Mouse (Mus musculus) cerebellum, postnatal 4 days (tissue): ENCODE results near the gene Hspg2.
"Not testable (repeated sequence)": the region's sequence is repeated elsewhere in the genome, so short reads cannot be mapped to it uniquely, and the experiment has no call there.

ENCODE experiments used
- DNase-seq, 2 experiments: peaks; one replicate each; pipeline ENCODE4 v3.0.0; 2022; ENCODE audit warnings: low spot score in 2 of 2, mixed read lengths in 1 of 2

The Hspg2 gene

GRCm38 (mm10) chr4:137574469-137574868 lies 105.9 kb downstream of the Hspg2 start, which contains the start of gene Ldlrad2:
Gene Ldlrad2 (minus strand): TSS chr4:137574569.
- DNase-seq: no peak

- DNase-seq: no peak
Measured at GRCm38 (mm10) chr4:137577486-137577885, 108.9 kb downstream of the Hspg2 start.

GRCm38 (mm10) chr4:137578181-137578845 lies 109.7 kb downstream of the Hspg2 start:
- peak; percentile 41 to 61 for DNase-seq

- DNase-seq: no peak
Measured at GRCm38 (mm10) chr4:137579789-137580188, 111.2 kb downstream of the Hspg2 start.

- no peak for DNase-seq
Measured at GRCm38 (mm10) chr4:137580299-137580698, 111.7 kb downstream of the Hspg2 start.

- DNase-seq: no peak
Measured at GRCm38 (mm10) chr4:137581815-137582214, 113.2 kb downstream of the Hspg2 start.

- not testable (repeated sequence) for DNase-seq
Measured at GRCm38 (mm10) chr4:137589095-137589494, 120.5 kb downstream of the Hspg2 start.

GRCm38 (mm10) chr4:137589586-137589985 lies 121.0 kb downstream of the Hspg2 start:
- no peak for DNase-seq

GRCm38 (mm10) chr4:137590961-137591360 lies 122.4 kb downstream of the Hspg2 start:
- DNase-seq: no peak

- DNase-seq: peak; percentile 99
Measured at GRCm38 (mm10) chr4:137593601-137594495, 125.3 kb downstream of the Hspg2 start, which contains the start of gene Usp48. Gene Usp48 (plus strand): TSS chr4:137593755.

- no peak for DNase-seq
Measured at GRCm38 (mm10) chr4:137594496-137595270, 126.1 kb downstream of the Hspg2 start.

GRCm38 (mm10) chr4:137597098-137597630 lies 128.6 kb downstream of the Hspg2 start:
- no peak for DNase-seq

GRCm38 (mm10) chr4:137598577-137598976 lies 130.0 kb downstream of the Hspg2 start:
- DNase-seq: no peak

GRCm38 (mm10) chr4:137603449-137604171 lies 135.0 kb downstream of the Hspg2 start:
- no peak for DNase-seq

- DNase-seq: no peak
Measured at GRCm38 (mm10) chr4:137607023-137607422, 138.5 kb downstream of the Hspg2 start.

GRCm38 (mm10) chr4:137609281-137609680 lies 140.7 kb downstream of the Hspg2 start:
- no peak for DNase-seq

- no peak for DNase-seq
Measured at GRCm38 (mm10) chr4:137609702-137610101, 141.1 kb downstream of the Hspg2 start.

GRCm38 (mm10) chr4:137610256-137610655 lies 141.7 kb downstream of the Hspg2 start:
- DNase-seq: no peak
